Mouse (Mus musculus): ENCODE measurements around the gene Tlk1. TPM values are rescaled to one million over a fixed set of nuclear protein-coding genes. Genes with fewer than 3 reads are reported as not detected.

Tlk1 gene
- 17.5 and 19.6 TPM in 2 replicates for polyA plus RNA-seq (2015; fragmentation: Nextera tagmentation; extraction: Ambion mirVana)

GRCm38 (mm10) chr2:70825371-70826051 lies at the start of gene Tlk1:
Tlk1 (minus strand) TSS chr2:70825728.

Other genes starting within 250 kb of the Tlk1 start
- 81.5 and 90.4 TPM in 2 replicates for gene Gorasp2, start 164.2 kb downstream of the Tlk1 start, polyA plus RNA-seq (2015; fragmentation: Nextera tagmentation; extraction: Ambion mirVana)
- gene Gm26558, start 163.6 kb downstream of the Tlk1 start, polyA plus RNA-seq (2015; fragmentation: Nextera tagmentation; extraction: Ambion mirVana), result 1.8 and 2.0 TPM in 2 replicates
- gene Dcaf17, start 229.6 kb upstream of the Tlk1 start, polyA plus RNA-seq (2015; fragmentation: Nextera tagmentation; extraction: Ambion mirVana), result 9.6 and 10.1 TPM in 2 replicates
- 7.1 and 7.3 TPM in 2 replicates for gene Mettl8, start 229.9 kb upstream of the Tlk1 start, polyA plus RNA-seq (2015; fragmentation: Nextera tagmentation; extraction: Ambion mirVana)